Mouse (Mus musculus) kidney, adult 2 months (tissue): ENCODE results near the gene Lrch4. TPM values are rescaled to one million over a fixed set of nuclear protein-coding genes. Genes with fewer than 3 reads are reported as not detected.
"Not testable (repeated sequence)": the region's sequence is repeated elsewhere in the genome, so short reads cannot be mapped to it uniquely, and the experiment has no call there.

Experiments used
- DNase-seq: peaks from one replicate; pipeline ENCODE4 v3.0.0; 2021
- H3K27ac ChIP-seq: fragments of 200-500 bp; 2 replicates; pipeline ENCODE4 v1.5.1; 2012; ENCODE audit warnings: low read depth, low read length, control low read depth, inconsistent platforms; ENCODE audit not compliant: insufficient read depth
- H3K27me3 ChIP-seq: fragments of 200-500 bp; replicated peaks from 2 replicates; pipeline ENCODE4 v1.6.1; 2012; ENCODE audit warnings: mild to moderate bottlenecking, moderate library complexity, low read length, inconsistent platforms; ENCODE audit not compliant: control insufficient read depth, insufficient read depth
- H3K36me3 ChIP-seq: fragments of 200-500 bp; 2 replicates; pipeline ENCODE4 v1.6.1; 2012; ENCODE audit warnings: mild to moderate bottlenecking, moderate library complexity, low read length, inconsistent platforms; ENCODE audit not compliant: control insufficient read depth, insufficient read depth
- H3K4me1 ChIP-seq: fragments of 200-500 bp; 2 replicates; pipeline ENCODE4 v1.6.1; 2011; ENCODE audit warnings: low read length; ENCODE audit not compliant: control insufficient read depth, insufficient read depth
- H3K4me3 ChIP-seq: fragments of 200-500 bp; 2 replicates; pipeline ENCODE4 v1.5.1; 2011; ENCODE audit warnings: mild to moderate bottlenecking, low read depth, low read length, control low read depth; ENCODE audit not compliant: insufficient read depth
- CTCF ChIP-seq: fragments of 200-500 bp; conservative IDR thresholded peaks from 2 replicates; pipeline ENCODE4 v1.5.1; 2011; ENCODE audit warnings: low read depth, mild to moderate bottlenecking, control low read depth, low read length, moderate library complexity, mixed read lengths; ENCODE audit not compliant: insufficient read depth, insufficient read length
- POLR2A ChIP-seq: fragments of 200-500 bp; IDR thresholded peaks from one replicate; pipeline ENCODE4 v1.6.1; 2011; ENCODE audit warnings: low read depth, low read length, control low read depth
- WGBS: fragments of 180-500 bp; shearing (Covaris S2); methylation state at CpG from one replicate; pipeline ENCODE4 v1.1.7; 2018; 5-methylcytosine and 5-hydroxymethylcytosine counted together
- polyA plus RNA-seq: library from polyadenylated mRNA; depleted of rRNA; stranded (reverse); fragments of >200 nt; gene quantifications from 2 replicates; pipeline ENCODE4 v1.2.3, GENCODE M21; 2012

Gene Lrch4
- polyA plus RNA-seq, 1 experiment: 45.5 TPM

GRCm38 (mm10) chr5:137613076-137613475 is 15.8 kb upstream of the Lrch4 start:
- Histone ChIP-seq H3K4me1 (peaks cover 14% of the 10 kb centered on the region), H3K4me3 (no peak overlapping the region), H3K36me3 (no peaks in the 10 kb centered on the region), H3K27ac (peak overlapping the region; percentile 43; the same call in 1 of the 2 replicates), H3K27me3 (no peaks in the 10 kb centered on the region)
- DNase-seq: no peak
- WGBS: 81% methylated on average over 5 of the region's 5 CpGs
- TF ChIP-seq CTCF (no peak), POLR2A (no peak)

GRCm38 (mm10) chr5:137613550-137613949 is 15.4 kb upstream of the Lrch4 start, which contains the start of gene Pcolce:
Gene Pcolce, minus strand, starts transcription at chr5:137613784.
- DNase-seq: no peak
- Histone ChIP-seq H3K27me3 (no peaks in the 10 kb centered on the region), H3K4me1 (peaks cover 14% of the 10 kb centered on the region), H3K4me3 (no peak within 1 kb of the TSS), H3K36me3 (no peaks in the 10 kb centered on the region), H3K27ac (peak within 1 kb of the TSS; percentile 43; the same call in 1 of the 2 replicates)
- no peak for TF ChIP-seq POLR2A
- no peak for TF ChIP-seq CTCF
- 40% methylated on average over 11 of the region's 11 CpGs for WGBS

GRCm38 (mm10) chr5:137614921-137615320 is 14.0 kb upstream of the Lrch4 start:
- not testable (repeated sequence) for H3K36me3 ChIP-seq, H3K27ac ChIP-seq, H3K4me3 ChIP-seq, DNase-seq, H3K27me3 ChIP-seq
- H3K4me1 ChIP-seq: peaks cover 14% of the 10 kb centered on the region
- 96% methylated on average over 2 of the region's 2 CpGs for WGBS

GRCm38 (mm10) chr5:137615347-137615746 is 13.6 kb upstream of the Lrch4 start:
- H3K4me1 ChIP-seq: peaks cover 14% of the 10 kb centered on the region
- no peak for DNase-seq
- no peaks in the 10 kb centered on the region for H3K36me3 ChIP-seq
- TF ChIP-seq CTCF: no peak
- no peak for TF ChIP-seq POLR2A
- WGBS: 87% methylated on average over 7 of the region's 7 CpGs
- H3K27me3 ChIP-seq: no peaks in the 10 kb centered on the region
- H3K4me3 ChIP-seq: no peak overlapping the region
- no peak overlapping the region for H3K27ac ChIP-seq

- TF ChIP-seq CTCF (no peak), POLR2A (no peak)
- H3K4me1 ChIP-seq: no peaks in the 10 kb centered on the region
- H3K27me3 ChIP-seq: no peaks in the 10 kb centered on the region
- 84% methylated on average over 11 of the region's 11 CpGs for WGBS
- H3K4me3 ChIP-seq: no peak overlapping the region
- no peak overlapping the region for H3K27ac ChIP-seq
- DNase-seq: no peak
- H3K36me3 ChIP-seq: no peaks in the 10 kb centered on the region
Observed at GRCm38 (mm10) chr5:137623937-137624530, 4.9 kb upstream of the Lrch4 start.

GRCm38 (mm10) chr5:137627991-137628390 is 930 bp upstream of the Lrch4 start:
- peak; percentile 52 for DNase-seq
- peak overlapping the region; percentile 98 for H3K27ac ChIP-seq
- H3K4me3 ChIP-seq: peak overlapping the region; percentile 82
- H3K27me3 ChIP-seq: no peaks in the 10 kb centered on the region
- WGBS: 1% methylated on average over 9 of the region's 9 CpGs
- TF ChIP-seq POLR2A: no peak
- TF ChIP-seq CTCF: no peak
- H3K36me3 ChIP-seq: no peaks in the 10 kb centered on the region
- peaks cover 5% of the 10 kb centered on the region; the same call in 1 of the 2 replicates for H3K4me1 ChIP-seq

GRCm38 (mm10) chr5:137629306-137629721 is 393 bp downstream of the Lrch4 start:
- Histone ChIP-seq H3K4me1 (peaks cover 18% of the 10 kb centered on the region), H3K27me3 (no peaks in the 10 kb centered on the region), H3K4me3 (peak overlapping the region; percentile 86), H3K36me3 (no peaks in the 10 kb centered on the region), H3K27ac (peak overlapping the region; percentile 93)
- TF ChIP-seq CTCF (no peak), POLR2A (no peak)
- under 1% methylated on average over 23 of the region's 23 CpGs for WGBS
- DNase-seq: peak; percentile 84
